In genomic region chr3:108363626-108364025, GRCm38 (mm10) we compare ENCODE assay signal across 16 mouse cellular contexts. TPM values are rescaled to one million over a fixed set of nuclear protein-coding genes. Genes with fewer than 3 reads are reported as not detected.
A peak's percentile ranks its signal among the peaks of the same experiment; 100 is the strongest.
DNase-seq lines count a peak whose midpoint lies in the region; ATAC-seq lines count a peak whose summit lies in the region.
"Had no signal": no experiment of that assay in that cellular context is flagged by ENCODE, and none has a peak within 500 bp of the region (broad histone marks: within the 10 kb centered on the region; RNA-seq: fewer than 3 reads in every experiment).

No protein-coding gene starts in this region.

- no peak overlapping the region for H3K4me2 ChIP-seq in hindbrain, embryonic 13.5 days
- H3K4me2 ChIP-seq in hindbrain, embryonic 16.5 days (ENCODE audit: low read length): no peak overlapping the region
- peak overlapping the region; percentile 36; the same call in 1 of the 2 replicates for H3K4me2 ChIP-seq in heart, embryonic 13.5 days
- H3K4me2 ChIP-seq: lung, embryonic 14.5 days had no signal

- H3K27ac ChIP-seq in hindbrain, embryonic 13.5 days: 0 out of 2 replicates have a peak overlapping the region, but pooled peaks have one; percentile 5
- H3K27ac ChIP-seq in hindbrain, embryonic 16.5 days (ENCODE audit: low read depth, low read length): no peak overlapping the region
- peak overlapping the region; percentile 90 for H3K27ac ChIP-seq in heart, embryonic 13.5 days (replicated peaks)

- peak; percentile 69 for DNase-seq in retina, adult 2 months (ENCODE audit: low read depth, low spot score)
- no peak for DNase-seq in retina, embryonic 14.5 days (ENCODE audit: low spot score)
- no peak for DNase-seq in right cerebral cortex, postnatal 25 days
- DNase-seq: adrenal gland, postnatal 36 days; cerebellum, adult 2 months; lung, embryonic 14.5 days; right cerebral cortex, adult 18-20 months; thymus, postnatal 4 days had no signal

- no peak for ATAC-seq in hindbrain, embryonic 13.5 days (ENCODE audit: low FRiP score)
- no peak for ATAC-seq in hindbrain, embryonic 16.5 days
- ATAC-seq in heart, embryonic 13.5 days (ENCODE audit: extremely low read depth, insufficient number of reproducible peaks, low FRiP score, low TSS enrichment): peak; percentile 3; the same call in 1 of the 2 replicates
- no peak for ATAC-seq in erythroid progenitor cell, adult 5-6 weeks (replicated peaks; ENCODE audit: low FRiP score, poor library complexity, severe bottlenecking)

- no peaks in the 10 kb centered on the region for H3K9me3 ChIP-seq in hindbrain, embryonic 13.5 days
- H3K9me3 ChIP-seq in hindbrain, embryonic 16.5 days (ENCODE audit: control insufficient read depth, low read length): no peaks in the 10 kb centered on the region
- H3K9me3 ChIP-seq in heart, embryonic 13.5 days: no peaks in the 10 kb centered on the region

- peaks cover 34% of the 10 kb centered on the region for H3K4me1 ChIP-seq in hindbrain, embryonic 13.5 days (replicated peaks)
- no peaks in the 10 kb centered on the region; the same call in 1 of the 2 replicates for H3K4me1 ChIP-seq in hindbrain, embryonic 16.5 days (ENCODE audit: control insufficient read depth, insufficient read depth, low read depth, low read length)
- peaks cover 52% of the 10 kb centered on the region for H3K4me1 ChIP-seq in heart, embryonic 13.5 days

- H3K4me3 ChIP-seq in hindbrain, embryonic 13.5 days: no peak overlapping the region
- H3K4me3 ChIP-seq in hindbrain, embryonic 16.5 days (ENCODE audit: low read length): no peak overlapping the region
- no peak overlapping the region for H3K4me3 ChIP-seq in heart, embryonic 13.5 days

- peaks cover 9% of the 10 kb centered on the region for H3K36me3 ChIP-seq in hindbrain, embryonic 13.5 days
- H3K36me3 ChIP-seq in hindbrain, embryonic 16.5 days (ENCODE audit: control insufficient read depth, insufficient read depth, low read length): no peaks in the 10 kb centered on the region; the same call in 1 of the 2 replicates
- no peaks in the 10 kb centered on the region for H3K36me3 ChIP-seq in heart, embryonic 13.5 days

- no peaks in the 10 kb centered on the region for H3K27me3 ChIP-seq in hindbrain, embryonic 13.5 days
- H3K27me3 ChIP-seq in hindbrain, embryonic 16.5 days (replicated peaks; ENCODE audit: control insufficient read depth, insufficient read depth, low read length): no peaks in the 10 kb centered on the region
- H3K27me3 ChIP-seq in heart, embryonic 13.5 days (replicated peaks): no peaks in the 10 kb centered on the region
- H3K27me3 ChIP-seq: CH12.LX had no signal

- 67% methylated on average over 3 of the region's 3 CpGs for WGBS in hindbrain, embryonic 13.5 days
- WGBS in hindbrain, embryonic 16.5 days: 54% methylated on average over 3 of the region's 3 CpGs
- 29% methylated on average over 3 of the region's 3 CpGs for WGBS in heart, embryonic 13.5 days

- no peak overlapping the region for H3K9ac ChIP-seq in hindbrain, embryonic 13.5 days
- no peak overlapping the region for H3K9ac ChIP-seq in hindbrain, embryonic 16.5 days (ENCODE audit: low read depth, low read length)
- no peak overlapping the region for H3K9ac ChIP-seq in heart, embryonic 13.5 days
- H3K9ac ChIP-seq: lung, embryonic 14.5 days had no signal

RNA-seq across cellular contexts. Expression of gene Mybphl, which starts 1.1 kb away (rescaled TPM):
- polyA plus RNA-seq in hindbrain, embryonic 13.5 days (2015; fragmentation: Nextera tagmentation; extraction: Ambion mirVana): 0.13 and 0.21 TPM in 2 replicates
- polyA plus RNA-seq in hindbrain, embryonic 16.5 days (2015; fragmentation: Nextera tagmentation; extraction: Ambion mirVana): 0.11 TPM in 1 of 2 replicates, not detected in the other
- polyA plus RNA-seq in heart, embryonic 13.5 days (2015; fragmentation: Nextera tagmentation; extraction: Ambion mirVana): 40.7 and 45.8 TPM in 2 replicates
- total RNA-seq in erythroid progenitor cell, adult 5-6 weeks (2015; ENCODE audit: low replicate concordance): not detected in 2 replicates
- total RNA-seq in erythroid progenitor cell, adult 5-6 weeks (2017; ENCODE audit: low replicate concordance): not detected in 2 replicates
- total RNA-seq: adrenal gland, postnatal 36 days; CH12.LX had no signal
- polyA plus RNA-seq: cerebellum, adult 2 months; intestine, embryonic 14.5 days; large intestine, adult 2 months; limb, embryonic 11.5 days had no signal

RNA-seq across cellular contexts. Expression of gene Psrc1, which starts 20.0 kb away (rescaled TPM):
- 13.8 and 13.9 TPM in 2 replicates for polyA plus RNA-seq in hindbrain, embryonic 13.5 days (2015; fragmentation: Nextera tagmentation; extraction: Ambion mirVana)
- polyA plus RNA-seq in hindbrain, embryonic 16.5 days (2015; fragmentation: Nextera tagmentation; extraction: Ambion mirVana): 10.8 and 11.1 TPM in 2 replicates
- polyA plus RNA-seq in heart, embryonic 13.5 days (2015; fragmentation: Nextera tagmentation; extraction: Ambion mirVana): 24.4 and 25.4 TPM in 2 replicates
- 42.2 and 46.9 TPM in 2 replicates for total RNA-seq in erythroid progenitor cell, adult 5-6 weeks (2015; ENCODE audit: low replicate concordance)
- total RNA-seq in erythroid progenitor cell, adult 5-6 weeks (2017; ENCODE audit: low replicate concordance): 58.9 and 59.7 TPM in 2 replicates

RNA-seq across cellular contexts. Expression of gene Celsr2, which starts 51.7 kb away (rescaled TPM):
- polyA plus RNA-seq in hindbrain, embryonic 13.5 days (2015; fragmentation: Nextera tagmentation; extraction: Ambion mirVana): 50.5 and 58.0 TPM in 2 replicates
- polyA plus RNA-seq in hindbrain, embryonic 16.5 days (2015; fragmentation: Nextera tagmentation; extraction: Ambion mirVana): 34.5 and 34.7 TPM in 2 replicates
- 2.1 and 3.1 TPM in 2 replicates for polyA plus RNA-seq in heart, embryonic 13.5 days (2015; fragmentation: Nextera tagmentation; extraction: Ambion mirVana)
- 0.84 and 1.1 TPM in 2 replicates for total RNA-seq in erythroid progenitor cell, adult 5-6 weeks (2015; ENCODE audit: low replicate concordance)
- total RNA-seq in erythroid progenitor cell, adult 5-6 weeks (2017; ENCODE audit: low replicate concordance): 1.0 TPM in 1 of 2 replicates, not detected in the other
- total RNA-seq: CH12.LX had no signal

Comparison
In these comparisons a context has a peak if more than half of its experiments do, and no peak if none do; other contexts are left out.
1. RNA of gene Mybphl, which starts 1.1 kb away (polyA plus RNA-seq): 40.7 to 45.8 TPM in heart, embryonic 13.5 days; 0.13 to 0.21 TPM in hindbrain, embryonic 13.5 days and 0.11 TPM in hindbrain, embryonic 16.5 days; every median in the first group is over 10 times any median in the second.